Mouse (Mus musculus): ENCODE data around the gene Fam131b. TPM values are rescaled to one million over a fixed set of nuclear protein-coding genes. Genes with fewer than 3 reads are reported as not detected.

The Fam131b gene
- polyA plus RNA-seq, 1 experiment = 0.63 TPM

- no peak for TF ChIP-seq CTCF (IDR thresholded peaks at IDR 0.05; ENCODE audit: low read depth, low read length)
- TF ChIP-seq POLR2A (IDR thresholded peaks at IDR 0.05; ENCODE audit: insufficient read depth, low read length) = no peak
- Histone ChIP-seq H3K4me1 (ENCODE audit: control insufficient read depth, insufficient read depth, low read length) (peaks cover 8% of the 10 kb centered on the region), H3K27ac (ENCODE audit: insufficient read depth, low read length) (no peak overlapping the region), H3K9me3 (replicated peaks; ENCODE audit: control insufficient read depth, insufficient read depth, low read length, poor library complexity, severe bottlenecking) (no peaks in the 10 kb centered on the region), H3K4me3 (ENCODE audit: low read depth, low read length) (no peak overlapping the region), H3K27me3 (ENCODE audit: control insufficient read depth, insufficient read depth, low read length, poor library complexity, severe bottlenecking) (no peaks in the 10 kb centered on the region), H3K9ac (ENCODE audit: low read depth, poor library complexity, severe bottlenecking) (no peak overlapping the region), H3K36me3 (ENCODE audit: control insufficient read depth, insufficient read depth, low read length, poor library complexity, severe bottlenecking) (no peaks in the 10 kb centered on the region)
Observed at GRCm38 (mm10) chr6:42353180-42353579, 28.7 kb upstream of the Fam131b start.

- Histone ChIP-seq H3K27me3 (ENCODE audit: control insufficient read depth, insufficient read depth, low read length, poor library complexity, severe bottlenecking) (no peaks in the 10 kb centered on the region), H3K27ac (ENCODE audit: insufficient read depth, low read length) (no peak overlapping the region), H3K4me3 (ENCODE audit: low read depth, low read length) (no peak overlapping the region), H3K36me3 (ENCODE audit: control insufficient read depth, insufficient read depth, low read length, poor library complexity, severe bottlenecking) (no peaks in the 10 kb centered on the region), H3K4me1 (ENCODE audit: control insufficient read depth, insufficient read depth, low read length) (peaks cover 8% of the 10 kb centered on the region), H3K9ac (ENCODE audit: low read depth, poor library complexity, severe bottlenecking) (no peak overlapping the region), H3K9me3 (replicated peaks; ENCODE audit: control insufficient read depth, insufficient read depth, low read length, poor library complexity, severe bottlenecking) (no peaks in the 10 kb centered on the region)
- TF ChIP-seq EP300 (IDR thresholded peaks at IDR 0.05; ENCODE audit: insufficient read depth, low read depth, low read length) (no peak), CTCF (IDR thresholded peaks at IDR 0.05; ENCODE audit: low read depth, low read length) (no peak), POLR2A (IDR thresholded peaks at IDR 0.05; ENCODE audit: insufficient read depth, low read length) (no peak)
Observed at GRCm38 (mm10) chr6:42352486-42352846, 28.0 kb upstream of the Fam131b start.

GRCm38 (mm10) chr6:42351776-42352485, 27.5 kb upstream of the Fam131b start:
- Histone ChIP-seq H3K27ac (ENCODE audit: insufficient read depth, low read length) (no peak overlapping the region), H3K4me1 (ENCODE audit: control insufficient read depth, insufficient read depth, low read length) (peaks cover 8% of the 10 kb centered on the region), H3K4me3 (ENCODE audit: low read depth, low read length) (no peak overlapping the region), H3K36me3 (ENCODE audit: control insufficient read depth, insufficient read depth, low read length, poor library complexity, severe bottlenecking) (no peaks in the 10 kb centered on the region), H3K9ac (ENCODE audit: low read depth, poor library complexity, severe bottlenecking) (no peak overlapping the region), H3K27me3 (ENCODE audit: control insufficient read depth, insufficient read depth, low read length, poor library complexity, severe bottlenecking) (no peaks in the 10 kb centered on the region), H3K9me3 (replicated peaks; ENCODE audit: control insufficient read depth, insufficient read depth, low read length, poor library complexity, severe bottlenecking) (no peaks in the 10 kb centered on the region)
- TF ChIP-seq POLR2A (IDR thresholded peaks at IDR 0.05; ENCODE audit: insufficient read depth, low read length) (no peak), CTCF (IDR thresholded peaks at IDR 0.05; ENCODE audit: low read depth, low read length) (no peak), EP300 (IDR thresholded peaks at IDR 0.05; ENCODE audit: insufficient read depth, low read depth, low read length) (no peak)

GRCm38 (mm10) chr6:42350968-42351775, 26.7 kb upstream of the Fam131b start:
- Histone ChIP-seq H3K27me3 (ENCODE audit: control insufficient read depth, insufficient read depth, low read length, poor library complexity, severe bottlenecking) (no peaks in the 10 kb centered on the region), H3K4me3 (ENCODE audit: low read depth, low read length) (peak overlapping the region; percentile 80), H3K9me3 (replicated peaks; ENCODE audit: control insufficient read depth, insufficient read depth, low read length, poor library complexity, severe bottlenecking) (no peaks in the 10 kb centered on the region), H3K27ac (ENCODE audit: insufficient read depth, low read length) (no peak overlapping the region), H3K4me1 (ENCODE audit: control insufficient read depth, insufficient read depth, low read length) (peaks cover 8% of the 10 kb centered on the region), H3K9ac (ENCODE audit: low read depth, poor library complexity, severe bottlenecking) (peak overlapping the region; percentile 83), H3K36me3 (ENCODE audit: control insufficient read depth, insufficient read depth, low read length, poor library complexity, severe bottlenecking) (no peaks in the 10 kb centered on the region)
- TF ChIP-seq POLR2A (IDR thresholded peaks at IDR 0.05; ENCODE audit: insufficient read depth, low read length) = no peak
- TF ChIP-seq CTCF (IDR thresholded peaks at IDR 0.05; ENCODE audit: low read depth, low read length) = no peak
- TF ChIP-seq EP300 (IDR thresholded peaks at IDR 0.05; ENCODE audit: insufficient read depth, low read depth, low read length) = no peak

- TF ChIP-seq CTCF (IDR thresholded peaks at IDR 0.05; ENCODE audit: low read depth, low read length) = no peak
- TF ChIP-seq POLR2A (IDR thresholded peaks at IDR 0.05; ENCODE audit: insufficient read depth, low read length) = no peak
- no peak for TF ChIP-seq EP300 (IDR thresholded peaks at IDR 0.05; ENCODE audit: insufficient read depth, low read depth, low read length)
- Histone ChIP-seq H3K4me1 (ENCODE audit: control insufficient read depth, insufficient read depth, low read length) (peaks cover 8% of the 10 kb centered on the region), H3K27me3 (ENCODE audit: control insufficient read depth, insufficient read depth, low read length, poor library complexity, severe bottlenecking) (no peaks in the 10 kb centered on the region), H3K9ac (ENCODE audit: low read depth, poor library complexity, severe bottlenecking) (peak overlapping the region; percentile 83), H3K27ac (ENCODE audit: insufficient read depth, low read length) (no peak overlapping the region), H3K4me3 (ENCODE audit: low read depth, low read length) (peak overlapping the region; percentile 80), H3K36me3 (ENCODE audit: control insufficient read depth, insufficient read depth, low read length, poor library complexity, severe bottlenecking) (no peaks in the 10 kb centered on the region), H3K9me3 (replicated peaks; ENCODE audit: control insufficient read depth, insufficient read depth, low read length, poor library complexity, severe bottlenecking) (no peaks in the 10 kb centered on the region)
Observed at GRCm38 (mm10) chr6:42350021-42350967, 25.9 kb upstream of the Fam131b start.
